Mouse (Mus musculus): ENCODE results near the gene Birc6.

DNA sequence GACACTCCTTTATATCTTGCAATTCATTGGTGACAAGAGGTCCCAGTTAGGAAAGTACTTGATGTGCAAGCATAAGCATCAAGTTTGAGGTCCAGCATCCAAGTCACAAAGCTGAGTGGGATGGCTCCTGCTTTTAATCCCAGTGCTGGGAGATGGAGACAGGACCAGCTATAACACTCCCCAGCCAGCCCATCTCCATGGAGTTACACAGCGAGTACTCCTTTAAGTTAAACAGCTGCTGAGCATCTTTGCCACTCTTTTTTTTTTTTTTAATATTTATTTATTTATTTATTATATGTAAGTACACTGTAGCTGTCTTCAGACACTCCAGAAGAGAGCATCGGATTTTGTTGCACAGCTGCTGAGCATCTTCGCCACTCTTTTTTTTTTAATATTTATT is 130.3 kb downstream of the Birc6 start:
- TF ChIP-seq CTCF (IDR thresholded peaks at IDR 0.05; ENCODE audit: extremely low read depth, insufficient read depth, insufficient read length, insufficient replicate concordance) (no peak), POLR2A (IDR thresholded peaks at IDR 0.05; ENCODE audit: low read depth, low read length) (no peak)

Data from spleen, adult 2 months (tissue).